Mouse (Mus musculus) ES-CJ7 (cell line): ENCODE data around the gene Klrk1.
"Not testable (repeated sequence)": the region's sequence is repeated elsewhere in the genome, so short reads cannot be mapped to it uniquely, and the experiment has no call there.

Experiments
- DNase-seq: peaks from one replicate; pipeline ENCODE4 v3.0.0; 2011; ENCODE audit warnings: low read depth, low spot score

The Klrk1 gene

DNA sequence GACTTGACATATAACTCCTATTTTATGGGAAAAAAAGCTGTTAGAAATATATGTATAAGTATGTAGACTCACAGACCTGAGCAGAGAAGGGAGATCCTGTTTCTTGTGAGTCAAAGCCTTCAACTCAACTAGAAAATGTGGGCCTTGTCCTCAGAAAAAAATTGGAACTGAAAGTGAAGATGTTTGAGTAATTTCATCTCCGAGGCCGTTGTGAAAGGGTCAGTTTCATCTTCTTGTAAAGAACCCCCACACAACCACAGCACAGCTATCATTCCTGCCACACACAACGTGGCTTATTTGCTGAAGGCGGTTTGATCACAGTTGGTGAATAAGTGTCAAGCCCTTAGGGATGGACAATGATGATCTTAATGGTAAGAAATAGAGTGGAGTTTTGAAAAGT is at the start of gene Klrk1:
Gene Klrk1, minus strand, starts transcription at position 130 of the 400 bp plus-strand sequence.
- DNase-seq = no peak

DNA sequence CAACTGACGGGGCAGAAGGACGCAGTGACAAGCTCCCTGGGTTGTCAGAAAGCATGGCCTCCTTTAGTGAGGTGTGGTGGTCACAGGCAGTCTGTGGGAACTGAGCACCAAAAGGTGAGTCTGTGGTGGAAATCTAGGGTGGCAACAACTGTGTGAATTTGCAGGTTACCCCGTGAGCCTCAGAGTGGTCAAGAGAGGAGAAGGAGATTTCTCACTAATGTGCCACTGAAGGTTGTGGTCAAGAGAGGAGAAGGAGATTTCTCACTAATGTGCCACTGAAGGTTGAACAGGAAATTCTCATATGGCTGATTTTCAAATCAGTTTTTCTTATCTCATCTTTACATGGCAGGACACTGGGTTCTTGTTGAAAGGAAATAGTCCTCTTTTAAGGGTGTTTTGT is 37.6 kb upstream of the Klrk1 start:
- DNase-seq = not testable (repeated sequence)

DNA sequence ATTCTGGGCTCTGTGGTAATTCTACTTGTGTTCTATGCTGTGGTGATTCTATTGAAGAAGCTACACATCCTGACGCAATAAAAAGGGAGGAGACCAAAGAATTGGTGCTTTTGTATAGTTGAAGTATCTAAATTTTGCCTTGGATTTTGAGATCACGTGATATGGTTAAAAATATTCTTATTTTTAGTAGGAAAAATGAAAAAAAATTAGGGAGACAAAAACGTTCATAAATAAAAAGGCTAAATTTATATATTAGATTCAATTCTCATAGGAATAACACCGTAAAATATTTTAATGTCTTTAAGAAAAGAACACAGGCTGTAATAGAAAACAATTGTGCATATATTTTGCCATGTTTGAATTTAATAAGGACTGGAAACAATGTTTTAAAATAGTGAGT is 36.9 kb upstream of the Klrk1 start, which contains the start of gene Klrc2:
Gene Klrc2, minus strand, starts transcription at position 101 of the 400 bp plus-strand sequence.
- DNase-seq = not testable (repeated sequence)

DNA sequence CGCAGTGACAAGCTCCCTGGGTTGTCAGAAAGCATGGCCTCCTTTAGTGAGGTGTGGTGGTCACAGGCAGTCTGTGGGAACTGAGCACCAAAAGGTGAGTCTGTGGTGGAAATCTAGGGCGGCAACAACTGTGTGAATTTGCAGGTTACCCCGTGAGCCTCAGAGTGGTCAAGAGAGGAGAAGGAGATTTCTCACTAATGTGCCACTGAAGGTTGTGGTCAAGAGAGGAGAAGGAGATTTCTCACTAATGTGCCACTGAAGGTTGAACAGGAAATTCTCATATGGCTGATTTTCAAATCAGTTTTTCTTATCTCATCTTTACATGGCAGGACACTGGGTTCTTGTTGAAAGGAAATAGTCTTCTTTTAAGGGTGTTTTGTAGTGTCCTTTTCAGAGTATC is 20.4 kb upstream of the Klrk1 start:
- DNase-seq = not testable (repeated sequence)

DNA sequence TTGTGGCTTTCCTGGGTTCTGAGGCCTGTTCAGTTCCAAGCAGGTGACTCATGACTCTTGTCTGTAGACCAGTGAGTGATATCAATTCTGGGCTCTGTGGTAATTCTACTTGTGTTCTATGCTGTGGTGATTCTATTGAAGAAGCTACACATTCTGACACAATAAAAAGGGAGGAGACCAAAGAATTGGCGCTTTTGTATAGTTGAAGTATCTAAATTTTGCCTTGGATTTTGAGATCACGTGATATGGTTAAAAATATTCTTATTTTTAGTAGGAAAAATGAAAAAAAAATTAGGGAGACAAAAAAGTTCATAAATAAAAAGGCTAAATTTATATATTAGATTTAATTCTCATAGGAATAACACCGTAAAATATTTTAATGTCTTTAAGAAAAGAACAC is 19.6 kb upstream of the Klrk1 start, which contains the start of gene Klrc3:
Gene Klrc3, minus strand, starts transcription at position 101 of the 400 bp plus-strand sequence.
- DNase-seq = not testable (repeated sequence)

DNA sequence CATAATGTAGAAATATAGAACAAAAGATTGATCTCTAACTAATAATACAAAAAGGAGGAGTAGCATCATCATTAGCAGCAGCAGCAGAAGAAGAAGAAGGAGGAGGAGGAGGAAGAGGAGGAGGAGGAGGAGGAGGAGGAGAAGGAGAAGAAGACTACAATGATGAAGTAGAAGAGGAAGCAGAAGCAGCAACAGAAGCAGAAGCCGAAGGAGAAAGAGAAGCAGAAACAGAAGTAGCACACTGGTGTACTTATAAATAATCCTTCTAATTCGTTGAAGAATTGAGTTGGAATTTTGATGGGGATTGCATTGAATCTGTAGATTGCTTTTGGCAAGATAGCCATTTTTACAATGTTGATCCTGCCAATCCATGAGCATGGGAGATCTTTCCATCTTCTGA is 7.4 kb upstream of the Klrk1 start:
- DNase-seq = not testable (repeated sequence)

DNA sequence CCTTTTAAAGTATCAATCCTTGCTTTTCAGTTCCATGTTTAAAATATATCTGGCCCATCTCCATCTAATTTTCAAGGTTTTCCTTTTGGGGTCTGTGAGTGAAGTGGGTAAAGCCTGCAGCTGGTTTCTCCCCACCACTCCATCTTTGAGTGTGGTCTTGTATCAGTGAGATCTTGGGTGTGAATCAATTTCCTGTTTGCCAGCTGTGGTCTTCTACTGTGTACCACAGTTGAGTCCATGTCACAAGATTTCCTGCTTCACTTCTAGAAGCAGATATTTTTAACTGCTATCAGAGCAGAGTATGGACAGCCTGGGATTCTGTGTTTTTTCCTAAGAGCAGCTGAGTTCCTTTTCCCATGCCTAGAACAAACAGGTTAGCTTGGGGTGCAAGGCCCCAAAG is 15.3 kb downstream of the Klrk1 start:
- DNase-seq = no peak

DNA sequence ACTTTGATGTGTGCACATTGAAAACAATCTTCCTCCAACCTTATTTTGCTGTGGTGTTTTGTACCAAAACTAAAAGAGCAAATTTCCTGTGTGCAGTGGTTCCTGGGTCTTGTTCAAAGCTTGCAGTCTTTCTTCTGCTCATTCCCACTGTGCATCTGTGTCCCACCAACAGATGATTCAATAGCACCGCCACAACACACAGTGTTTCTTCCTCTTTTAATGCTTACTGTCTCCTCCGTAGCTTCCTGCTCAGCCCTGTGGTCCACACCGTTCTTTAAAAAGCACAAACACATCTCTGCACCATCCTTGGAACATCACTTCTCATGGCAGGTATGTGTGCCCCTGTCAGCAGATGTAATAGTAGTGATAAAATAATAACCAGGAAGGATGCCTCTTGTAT is 32.2 kb downstream of the Klrk1 start, which contains the start of gene Klrd1:
Gene Klrd1, plus strand, starts transcription at position 275 of the 400 bp plus-strand sequence.
- no peak for DNase-seq

DNA sequence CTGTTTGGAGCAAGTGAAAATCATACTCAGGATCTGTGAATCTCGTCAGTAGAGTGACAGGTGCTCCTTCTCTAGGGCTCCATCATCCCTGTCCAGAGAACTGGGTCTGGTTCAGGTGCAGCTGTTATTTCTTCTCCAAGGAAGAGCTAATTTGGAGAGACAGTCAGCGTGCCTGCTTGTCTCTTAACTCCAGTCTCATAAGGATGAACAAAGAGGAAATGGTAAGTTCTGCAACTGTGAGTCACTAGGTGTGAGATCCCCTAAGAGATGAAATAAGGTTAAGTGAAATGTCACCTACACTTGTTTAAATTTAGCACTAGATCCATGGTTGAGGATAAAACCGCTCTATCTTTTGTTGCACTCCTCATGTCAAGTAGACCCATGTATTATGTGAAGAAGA is 40.6 kb downstream of the Klrk1 start:
- DNase-seq = no peak

DNA sequence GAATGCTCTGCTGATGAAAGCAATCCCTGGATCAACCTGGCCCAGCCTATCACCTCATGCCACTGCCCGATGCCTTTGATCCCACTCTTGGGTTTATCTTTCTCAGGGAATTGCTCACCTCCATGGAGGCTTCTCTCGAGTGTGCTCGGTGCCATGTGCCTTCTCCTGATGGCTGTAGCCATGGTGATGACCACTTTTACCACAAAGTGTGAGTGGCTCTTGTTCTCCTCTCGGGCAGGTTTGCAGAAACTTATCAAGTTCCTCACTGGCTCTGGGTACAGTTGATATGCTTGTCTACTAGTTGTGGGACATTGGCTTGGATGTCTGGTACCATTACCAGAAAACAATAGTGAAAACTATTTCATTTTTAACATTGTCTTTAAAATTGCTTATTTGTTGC is 41.8 kb downstream of the Klrk1 start:
- no peak for DNase-seq

DNA sequence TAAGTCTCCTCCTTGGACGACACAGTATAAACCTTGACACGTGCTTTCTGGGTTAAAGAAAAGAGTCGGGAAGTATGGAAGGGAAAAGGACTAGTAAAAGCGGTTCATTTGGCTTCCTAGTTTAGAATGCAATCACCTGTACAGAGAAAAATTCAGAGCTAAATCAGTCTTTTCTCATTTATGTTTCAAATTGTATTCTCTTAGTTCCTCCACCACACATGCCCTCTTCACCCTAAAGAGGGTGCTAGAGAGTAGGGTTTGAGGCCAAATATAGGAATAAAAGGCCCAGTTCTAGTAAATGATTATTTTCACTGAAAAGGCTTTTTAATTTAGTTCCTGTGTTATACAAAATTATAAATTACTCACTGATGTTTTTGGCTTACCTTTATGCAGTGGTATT is 42.4 kb downstream of the Klrk1 start:
- no peak for DNase-seq

DNA sequence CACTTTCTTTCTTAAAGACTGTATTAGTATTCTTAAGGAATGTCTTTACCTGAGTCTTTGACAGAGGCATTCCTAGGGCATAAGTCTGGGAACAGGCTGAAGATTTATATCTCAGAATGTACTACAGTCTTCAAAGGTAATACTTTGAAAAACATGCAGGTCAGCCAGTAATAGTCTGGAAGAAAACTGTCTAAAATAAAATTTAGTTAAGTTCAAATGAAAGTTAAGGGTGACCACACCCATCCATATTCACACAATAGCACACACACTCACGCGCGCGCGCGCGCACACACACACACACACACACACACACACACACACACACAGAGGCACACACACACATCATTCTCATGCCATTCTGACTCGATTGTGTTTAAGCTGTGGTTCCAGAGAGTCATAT is 46.1 kb downstream of the Klrk1 start, which contains the start of gene Klre1:
Gene Klre1, plus strand, starts transcription at position 301 of the 400 bp plus-strand sequence.
- DNase-seq = no peak

DNA sequence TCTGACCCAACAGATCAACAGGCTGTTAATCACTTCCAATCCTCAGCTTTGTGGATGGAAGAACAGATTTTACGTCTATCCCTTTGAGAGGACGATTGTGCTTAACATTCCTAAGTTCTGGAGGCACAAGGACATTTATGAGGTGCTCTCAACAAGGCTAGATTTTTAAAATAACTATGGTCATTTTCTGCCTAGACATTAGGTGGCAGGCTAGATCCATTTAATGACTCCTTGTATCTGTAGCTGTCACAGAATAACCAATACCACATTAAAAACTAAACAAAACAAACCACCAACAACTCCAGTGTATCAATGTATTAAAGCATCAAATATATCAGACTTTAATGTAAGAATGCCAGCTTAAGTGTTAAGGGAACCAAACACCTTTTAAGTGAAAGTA is 48.3 kb downstream of the Klrk1 start:
- peak; percentile 13 for DNase-seq

DNA sequence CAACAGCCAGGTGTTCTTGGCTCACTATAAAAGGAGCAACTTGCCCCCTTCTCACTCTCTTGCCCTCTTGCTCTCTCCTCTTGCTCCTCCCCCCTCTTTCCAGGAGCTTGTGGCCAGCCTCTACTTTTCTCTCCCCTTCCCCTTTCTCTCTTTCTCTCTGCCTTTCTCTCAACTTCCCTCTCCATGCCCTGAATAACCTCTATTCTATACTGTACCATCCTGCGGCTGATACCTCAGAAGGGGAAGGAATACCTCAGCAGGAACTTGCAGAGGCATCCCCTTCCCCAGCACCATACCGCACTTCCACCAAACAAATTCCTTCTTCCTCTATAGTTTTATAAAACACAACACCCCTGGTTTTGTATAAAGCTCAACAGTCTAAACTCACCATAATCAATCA is 58.4 kb downstream of the Klrk1 start:
- no peak for DNase-seq
